Mouse (Mus musculus): ENCODE measurements at regions not wholly inside any gene's neighbourhood (a gene's known extent, or its start where the extent isn't known, plus 50 kb on each side); places are given as distances from the start of the nearest gene placed in this dataset.

GRCm38 (mm10) chr16:52744720-52745119 is 290.8 kb upstream of the Alcam start:
- no peak for TF ChIP-seq EP300 (optimal IDR thresholded peaks at IDR 0.05)
- no peak for TF ChIP-seq CTCF (IDR thresholded peaks at IDR 0.05; ENCODE audit: low read depth)
